Mouse (Mus musculus) spleen, adult 12 weeks (tissue): ENCODE measurements around the gene 2700049A03Rik.

Source experiments
- DNase-seq: peaks from one replicate; pipeline ENCODE4 v3.0.0; 2022; ENCODE audit warnings: low spot score

Gene 2700049A03Rik

DNA sequence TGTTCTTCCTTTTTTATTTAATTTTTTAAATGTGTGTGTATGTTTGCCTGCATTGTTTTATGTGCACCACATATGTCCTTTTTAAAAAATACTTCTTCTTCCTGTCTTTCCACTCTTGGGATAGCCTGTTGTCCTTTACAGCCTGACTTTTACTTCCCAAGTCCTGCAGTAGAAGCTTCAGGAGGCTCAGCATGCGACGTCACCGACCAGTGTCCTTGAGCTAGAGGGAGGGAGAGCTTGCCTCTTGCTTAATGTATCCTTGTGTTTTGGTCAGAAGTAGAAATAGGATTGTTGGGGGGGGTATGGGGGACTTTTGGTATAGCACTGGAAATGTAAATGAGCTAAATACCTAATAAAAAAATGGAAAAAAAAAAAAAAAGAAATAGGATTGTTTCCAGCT is 47.1 kb downstream of the 2700049A03Rik start:
- no peak for DNase-seq

DNA sequence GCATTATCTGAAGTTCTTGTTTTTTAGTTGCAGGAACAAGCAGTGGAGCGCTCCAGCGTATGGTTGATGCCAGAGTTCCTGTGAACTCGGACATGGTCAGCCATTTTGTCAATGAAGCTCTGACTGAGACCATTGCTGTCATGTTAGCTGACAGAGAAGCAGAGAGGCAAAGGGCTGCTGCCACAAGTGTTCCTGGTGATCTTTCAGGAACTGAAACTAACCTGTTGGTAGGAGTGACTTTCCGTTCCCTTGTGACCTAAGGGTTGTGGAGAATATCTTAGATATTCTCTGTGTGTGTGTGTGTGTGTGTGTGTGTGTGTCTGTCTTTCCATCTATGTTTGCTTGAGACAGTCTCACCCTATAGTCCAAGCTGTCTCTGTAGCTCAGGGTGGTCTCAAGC is 47.7 kb downstream of the 2700049A03Rik start:
- DNase-seq: no peak

DNA sequence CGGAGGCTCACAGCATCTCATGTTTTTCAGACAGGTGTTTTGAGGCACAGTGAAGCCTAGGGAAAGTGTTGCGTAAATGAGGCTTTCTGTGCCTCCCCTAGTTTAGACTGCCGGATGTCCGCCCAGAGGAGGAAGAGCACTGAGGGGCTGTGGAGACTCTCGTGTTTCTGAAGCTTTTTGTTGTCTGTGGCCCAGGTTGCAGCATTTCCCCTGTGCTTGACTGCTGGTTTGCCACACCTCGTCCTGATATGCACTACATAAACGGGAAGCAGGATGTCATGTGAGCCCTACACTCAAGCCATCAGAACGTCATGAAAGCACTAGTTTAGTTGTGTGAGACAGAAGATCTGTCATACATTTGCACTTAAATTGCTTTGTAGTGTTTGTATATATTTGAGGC is 56.1 kb downstream of the 2700049A03Rik start:
- DNase-seq: no peak

DNA sequence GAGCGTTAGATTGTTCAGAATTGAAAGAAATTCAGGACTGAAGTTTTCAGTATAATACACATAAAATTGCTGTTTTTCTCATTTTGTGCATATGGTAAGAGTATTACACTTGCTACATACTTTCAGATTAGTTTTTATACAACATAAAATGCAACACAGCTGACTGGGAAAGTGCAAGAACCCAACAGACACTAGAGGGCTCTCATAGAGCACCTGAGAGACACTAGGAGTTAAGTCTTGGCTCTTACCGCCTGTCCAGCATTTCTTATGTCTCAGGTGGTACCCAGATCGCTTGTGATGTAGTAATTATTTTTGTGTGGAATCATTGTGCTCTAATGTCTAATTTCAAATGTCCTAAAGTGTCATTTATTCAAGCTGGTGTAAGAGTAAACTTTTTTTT is 61.0 kb downstream of the 2700049A03Rik start:
- DNase-seq: no peak

DNA sequence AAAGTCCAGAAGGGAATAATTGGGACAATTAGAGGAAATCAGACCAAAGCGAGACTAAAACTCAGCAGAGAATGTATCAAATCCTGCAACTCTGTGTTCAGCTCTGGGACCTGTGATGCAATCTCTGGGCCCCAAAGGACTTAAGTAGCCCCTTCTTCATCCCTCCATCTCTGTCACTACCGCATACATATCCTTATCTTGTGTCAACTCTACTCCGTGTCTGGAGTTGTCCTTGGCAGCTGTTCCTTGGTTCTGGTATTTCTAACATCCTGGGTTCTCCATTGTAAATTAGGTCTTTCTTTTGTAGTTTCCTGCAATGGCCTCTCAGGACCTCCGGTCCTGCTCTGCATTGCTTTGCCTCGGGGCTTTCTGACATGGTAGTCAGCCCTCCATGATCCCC is 65.1 kb downstream of the 2700049A03Rik start:
- no peak for DNase-seq

DNA sequence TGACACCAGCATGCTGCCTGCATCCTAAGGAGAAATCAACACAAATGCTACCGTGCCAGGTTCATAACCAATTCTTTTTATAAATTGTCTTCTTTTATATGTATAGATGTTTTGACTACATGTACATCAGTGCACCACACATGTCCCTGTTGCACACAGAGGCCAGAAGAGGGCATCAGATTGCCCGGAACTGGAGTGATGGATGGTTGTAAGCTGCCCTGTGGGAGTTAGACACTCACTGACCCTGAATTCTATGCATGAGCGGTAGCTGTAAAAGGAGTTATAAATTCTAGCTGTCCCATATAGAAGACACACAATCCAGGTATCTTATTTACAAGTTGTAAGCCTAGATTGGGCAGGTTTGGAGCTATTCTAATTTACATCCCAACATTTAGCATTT is 67.7 kb downstream of the 2700049A03Rik start:
- no peak for DNase-seq

DNA sequence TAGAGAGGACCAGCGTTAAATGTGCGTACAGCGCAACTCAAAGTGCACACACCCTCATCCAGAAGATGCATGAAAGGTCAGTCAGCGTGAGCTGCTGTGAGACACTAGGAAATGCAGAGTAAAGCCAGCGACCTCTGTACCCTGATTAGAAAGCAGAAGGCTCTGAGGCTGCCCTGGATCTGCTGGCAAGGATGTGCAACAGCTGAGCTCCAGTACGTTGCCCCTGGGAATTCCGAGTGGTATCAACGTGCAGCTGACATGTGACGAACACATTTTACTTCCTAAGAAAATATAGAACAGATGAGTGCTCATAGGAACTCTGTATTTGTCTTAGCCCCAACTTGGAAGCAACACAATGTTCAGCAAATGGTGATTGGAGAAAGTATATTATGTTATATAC is 80.5 kb downstream of the 2700049A03Rik start:
- no peak for DNase-seq

DNA sequence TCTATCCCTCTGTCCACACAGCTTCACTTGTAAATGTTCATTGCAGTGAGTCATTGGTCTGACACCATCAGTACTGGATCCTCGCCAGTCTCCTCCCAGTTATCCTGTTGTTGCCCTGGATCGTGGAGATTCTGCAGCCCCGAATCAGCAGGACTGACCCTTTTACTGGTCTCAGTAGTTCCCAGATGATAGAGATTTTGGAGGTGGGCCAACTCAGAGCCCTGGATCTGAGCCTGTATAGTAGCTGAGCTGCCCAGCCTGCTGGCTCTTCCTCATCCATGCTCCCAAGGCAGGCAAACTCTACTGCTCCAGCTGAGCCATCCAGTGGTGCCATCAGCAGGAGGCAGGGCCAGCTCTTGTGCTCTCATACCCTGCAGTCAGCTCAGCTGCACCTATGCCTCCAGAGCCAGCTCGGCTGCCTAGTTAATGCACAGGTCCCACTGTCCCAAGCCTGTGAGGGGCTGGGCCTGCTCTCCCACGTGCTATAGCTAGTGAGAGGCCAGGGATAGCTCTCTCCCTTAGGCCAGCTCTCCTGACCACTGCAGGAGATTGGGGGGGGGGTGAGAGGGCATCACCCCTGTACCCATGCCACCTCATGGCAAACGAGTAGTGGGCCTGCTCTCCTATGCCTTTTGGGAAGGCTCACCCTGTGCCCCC is 81.3 kb downstream of the 2700049A03Rik start:
- no peak for DNase-seq

DNA sequence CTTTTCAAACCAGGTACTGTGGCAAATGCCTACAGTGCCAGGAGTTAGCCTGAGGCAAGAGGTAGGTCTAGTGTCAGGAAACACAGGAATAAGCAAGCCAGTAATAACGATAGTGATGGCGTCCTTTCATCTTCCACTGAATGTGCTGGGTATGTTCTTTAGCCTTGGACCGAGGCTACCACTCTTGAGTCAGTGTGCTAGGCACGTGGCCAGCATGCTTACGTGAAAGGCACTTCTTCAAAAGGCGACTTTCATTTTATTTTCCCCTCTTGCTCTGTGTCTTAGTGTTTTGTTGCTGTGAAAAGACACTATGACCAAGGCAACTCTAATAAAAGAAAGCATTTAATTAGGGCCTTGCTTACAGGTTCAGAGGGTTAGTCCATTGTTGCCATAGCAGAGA is 86.1 kb downstream of the 2700049A03Rik start:
- no peak for DNase-seq

DNA sequence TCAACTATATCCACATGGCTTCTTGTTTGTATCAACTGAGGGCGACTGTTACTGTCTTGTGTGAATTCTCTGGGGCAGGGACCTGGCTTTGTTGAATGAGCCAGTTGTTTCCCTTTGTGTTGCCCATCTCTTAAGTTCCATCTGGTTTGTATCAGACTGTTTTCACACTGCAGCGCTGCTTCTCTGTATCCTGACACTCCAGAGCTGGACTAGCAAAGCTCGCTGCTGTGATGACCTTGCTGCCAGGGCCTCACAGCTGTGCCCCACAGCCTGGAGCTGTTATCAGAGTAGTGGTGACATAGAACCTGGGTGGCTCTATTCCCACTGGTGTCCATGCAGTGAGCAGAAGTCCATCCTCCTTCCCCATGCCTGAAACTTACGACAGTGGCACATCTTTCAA is 91.1 kb downstream of the 2700049A03Rik start:
- DNase-seq: no peak

DNA sequence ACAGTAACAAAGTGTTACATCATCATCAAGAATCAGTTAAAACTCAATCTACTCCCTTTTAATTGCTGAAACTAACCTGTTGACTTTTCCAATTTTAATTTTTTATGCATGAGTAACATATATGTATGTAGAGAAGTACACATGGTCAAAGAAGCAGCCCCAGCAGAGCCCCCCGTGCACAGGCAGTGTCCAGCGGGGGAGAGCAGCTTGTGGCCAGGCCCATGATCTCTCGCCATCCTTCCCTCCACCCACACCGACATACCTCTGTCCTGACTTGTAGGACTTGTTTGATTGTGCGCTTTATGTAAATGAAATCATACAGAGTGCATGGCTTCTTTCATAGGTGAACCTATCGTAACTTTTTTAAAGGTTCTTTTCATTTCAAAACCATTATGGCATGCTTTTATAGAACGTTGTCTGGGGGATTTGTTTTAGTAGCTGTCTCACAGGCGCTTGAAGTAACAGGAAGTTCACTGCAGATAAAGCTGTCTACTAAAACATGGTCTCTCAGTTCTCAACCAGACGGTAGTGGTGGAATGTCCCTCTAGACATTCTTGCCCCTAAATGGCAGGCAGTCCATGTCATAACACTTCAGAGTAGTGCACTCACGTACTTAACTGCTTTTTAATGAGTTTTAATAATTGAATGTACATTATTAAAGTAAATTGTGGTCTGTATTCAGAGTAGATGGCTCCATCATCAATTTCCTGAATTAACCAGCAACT is 92.4 kb downstream of the 2700049A03Rik start:
- no peak for DNase-seq

DNA sequence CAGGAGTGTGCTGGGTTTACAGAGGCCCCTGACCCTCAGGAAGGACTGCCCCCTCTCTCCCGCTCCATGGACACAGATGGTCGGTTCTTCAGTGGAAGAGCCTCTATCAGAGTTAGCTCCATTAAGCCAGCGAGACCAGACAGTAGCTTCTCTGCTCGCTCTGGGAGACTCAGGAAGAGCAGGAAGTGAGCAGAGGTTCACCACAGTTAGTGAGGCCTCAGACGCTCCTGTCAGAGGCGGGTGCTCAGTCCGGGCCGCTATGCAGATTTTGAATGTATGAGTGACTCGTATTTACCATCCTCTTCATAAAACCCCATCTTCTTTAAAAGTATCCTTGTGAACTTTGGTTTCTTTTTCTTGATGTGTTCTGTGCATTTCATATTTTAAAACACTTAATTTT is 94.9 kb downstream of the 2700049A03Rik start:
- DNase-seq: no peak

DNA sequence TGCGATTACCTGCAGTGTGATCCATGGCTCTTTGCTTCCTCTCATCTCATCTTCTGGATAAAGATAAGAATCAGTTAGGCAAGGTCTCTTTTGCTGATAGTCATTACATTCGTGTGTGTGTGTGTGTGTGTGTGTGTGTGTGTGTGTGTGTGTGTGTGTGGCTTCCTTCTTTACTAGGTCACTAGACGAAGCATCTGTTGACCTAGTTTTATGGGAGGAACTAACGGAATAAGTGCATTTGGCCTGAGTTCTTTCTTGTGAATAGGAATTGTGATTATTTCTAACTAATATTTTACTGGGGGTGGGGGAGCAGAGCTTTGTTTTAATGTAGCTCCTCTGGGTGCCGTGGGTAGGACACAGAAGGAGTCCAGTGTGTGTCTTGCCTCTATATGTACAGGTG is 96.8 kb downstream of the 2700049A03Rik start:
- no peak for DNase-seq

DNA sequence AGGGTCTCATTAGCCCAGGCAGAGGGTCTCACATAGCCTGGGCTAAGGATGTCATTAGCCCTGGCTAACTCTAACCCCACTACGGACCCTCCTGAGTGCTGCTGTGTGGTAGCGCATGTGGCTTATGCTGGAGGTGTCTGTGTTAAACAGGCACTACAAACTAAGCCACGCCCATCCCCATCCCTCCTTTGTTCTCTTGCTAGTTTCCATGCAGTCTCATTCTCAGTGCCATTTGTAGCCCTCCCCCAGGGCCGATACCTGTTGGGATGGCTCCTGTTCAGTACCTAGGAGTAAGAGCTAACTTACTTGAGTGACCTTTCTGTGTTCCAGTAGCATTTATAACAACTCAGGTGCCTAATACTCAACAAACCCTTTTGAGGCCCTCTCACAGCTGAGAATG is 100.4 kb downstream of the 2700049A03Rik start:
- no peak for DNase-seq

DNA sequence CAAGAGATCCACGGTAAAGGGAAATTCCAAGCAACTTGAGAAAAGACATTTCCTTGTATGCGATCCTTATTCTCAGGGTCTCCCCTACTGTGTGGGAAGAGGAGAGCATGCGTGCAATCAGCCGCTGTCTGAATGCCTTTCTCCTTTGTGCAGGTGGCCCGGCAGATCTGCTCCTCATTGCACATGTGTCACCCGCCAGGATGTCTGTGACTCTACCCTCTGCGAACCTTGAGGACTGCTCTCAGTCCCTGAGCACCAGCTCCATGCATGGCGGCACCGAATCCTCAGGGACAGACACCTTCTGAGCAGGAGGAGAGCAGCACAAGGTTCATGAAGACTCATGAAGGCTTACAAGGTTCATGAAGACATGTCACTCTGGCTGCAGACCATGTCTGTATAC is 106.1 kb downstream of the 2700049A03Rik start:
- no peak for DNase-seq

DNA sequence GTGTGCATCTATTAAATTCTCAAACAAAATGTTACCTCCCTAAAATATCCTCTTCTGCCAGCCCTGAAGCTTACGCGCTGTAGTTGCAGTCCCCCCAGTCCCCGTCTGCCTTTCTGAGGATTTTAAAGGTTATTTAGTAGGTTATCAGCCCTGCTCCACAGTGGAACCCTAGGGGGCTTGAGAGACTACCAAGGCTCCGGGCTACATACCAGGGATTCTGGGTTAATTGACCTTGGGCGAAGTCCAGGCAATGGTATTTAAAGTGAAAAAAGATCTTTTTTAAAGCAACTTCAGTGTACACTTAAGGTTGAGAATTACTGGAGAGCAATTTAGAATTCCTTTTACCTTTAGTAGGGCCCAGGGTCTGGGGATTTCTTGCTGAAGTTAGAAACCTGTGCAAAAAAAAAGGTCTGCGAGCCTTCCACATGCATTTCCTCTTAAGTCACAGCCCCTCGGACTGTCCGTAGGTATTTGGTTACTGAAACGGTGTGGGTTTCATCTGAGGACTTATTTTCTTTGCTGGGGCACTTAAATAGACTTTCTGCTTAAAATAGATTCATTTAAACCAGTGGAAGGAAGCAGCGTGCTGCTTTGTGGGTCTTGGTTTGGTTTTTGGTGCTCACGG is 108.2 kb downstream of the 2700049A03Rik start:
- DNase-seq: no peak

DNA sequence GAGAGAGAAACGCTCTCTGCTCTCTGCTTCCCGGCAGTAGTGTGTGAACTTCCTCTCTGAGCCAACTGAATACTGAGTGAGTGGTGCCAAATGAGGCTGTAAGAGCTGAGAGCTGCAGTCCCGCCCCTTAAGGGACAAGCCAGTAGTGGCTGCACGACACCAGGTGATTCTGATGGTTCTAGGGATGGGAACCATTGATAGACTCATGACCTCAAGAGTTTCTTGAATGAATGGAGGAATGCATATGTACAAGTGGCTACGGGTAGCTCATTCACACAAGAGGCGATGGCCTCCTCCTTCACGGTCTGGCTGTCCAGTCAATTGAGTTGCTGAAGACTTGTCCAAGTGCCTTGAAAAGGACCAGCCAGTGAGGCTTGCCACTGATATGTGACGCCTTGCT is 110.5 kb downstream of the 2700049A03Rik start:
- DNase-seq: no peak

DNA sequence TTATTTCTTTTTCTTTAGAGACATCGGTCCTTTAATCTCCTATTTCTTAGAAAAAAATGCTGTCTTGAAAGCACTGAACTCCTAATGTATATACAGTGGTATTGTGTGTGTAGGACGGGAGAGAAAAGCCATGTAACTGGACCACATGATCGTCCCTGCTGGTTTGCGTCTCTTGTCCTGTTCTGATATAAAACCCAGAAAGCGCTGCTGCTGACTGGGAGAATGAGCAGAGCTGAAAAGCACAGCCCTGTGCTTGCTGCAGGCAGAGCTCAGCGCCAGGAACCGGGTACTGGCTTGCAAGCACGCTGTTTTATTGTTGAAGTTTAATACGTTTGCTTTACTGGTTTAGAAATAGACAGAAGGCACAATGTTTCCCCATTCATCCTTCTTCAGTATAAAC is 112.7 kb downstream of the 2700049A03Rik start:
- no peak for DNase-seq

DNA sequence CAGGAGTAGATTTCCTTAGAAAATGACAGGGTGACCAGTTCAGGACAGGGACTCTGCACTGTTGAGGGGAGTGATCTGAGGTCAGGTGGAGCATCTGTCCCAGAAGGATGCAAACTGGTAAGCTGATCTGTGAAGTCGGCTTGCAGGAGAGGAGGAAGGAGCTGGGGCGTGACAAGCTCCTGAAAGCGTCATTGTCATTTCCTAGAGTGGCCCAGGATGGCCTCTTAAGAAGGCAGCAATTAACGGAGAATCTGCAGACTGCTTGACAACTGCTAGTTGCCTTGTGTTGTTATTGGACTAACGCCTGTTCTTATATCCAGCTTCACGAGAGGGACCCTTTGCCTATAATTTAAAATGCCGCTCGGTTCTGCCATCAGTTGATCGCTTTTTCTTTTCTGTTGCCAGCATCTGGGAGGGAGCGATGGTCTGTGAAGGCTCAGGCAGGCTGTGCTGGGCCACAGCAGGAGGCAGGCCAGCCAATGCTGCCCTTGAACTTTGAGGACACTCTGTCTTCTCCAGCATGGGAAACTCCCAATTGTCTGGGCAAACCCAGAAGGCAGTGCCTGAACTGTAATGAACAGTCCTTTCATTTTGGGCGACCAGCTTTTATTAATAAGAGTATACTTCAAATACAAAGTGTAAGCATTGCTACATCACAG is 116.0 kb downstream of the 2700049A03Rik start:
- no peak for DNase-seq

DNA sequence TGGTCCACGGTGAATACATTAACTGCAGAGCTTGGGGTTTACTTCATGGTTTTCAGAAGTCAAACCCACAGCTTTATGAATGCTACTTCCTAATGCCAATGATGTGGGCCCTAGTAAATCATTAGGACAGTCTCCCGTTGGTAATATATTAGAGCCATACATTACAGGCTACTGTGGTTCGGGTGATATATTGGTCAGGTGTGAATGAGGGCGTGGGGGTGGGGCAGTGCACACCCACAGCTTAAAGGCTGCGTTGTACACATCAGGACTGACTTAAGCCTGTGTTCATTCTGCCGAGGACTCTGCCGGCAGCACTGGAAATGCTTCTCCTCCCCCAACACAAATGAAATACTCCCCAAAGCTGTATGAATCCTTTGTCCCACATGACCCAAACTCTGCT is 118.1 kb downstream of the 2700049A03Rik start:
- DNase-seq: no peak

DNA sequence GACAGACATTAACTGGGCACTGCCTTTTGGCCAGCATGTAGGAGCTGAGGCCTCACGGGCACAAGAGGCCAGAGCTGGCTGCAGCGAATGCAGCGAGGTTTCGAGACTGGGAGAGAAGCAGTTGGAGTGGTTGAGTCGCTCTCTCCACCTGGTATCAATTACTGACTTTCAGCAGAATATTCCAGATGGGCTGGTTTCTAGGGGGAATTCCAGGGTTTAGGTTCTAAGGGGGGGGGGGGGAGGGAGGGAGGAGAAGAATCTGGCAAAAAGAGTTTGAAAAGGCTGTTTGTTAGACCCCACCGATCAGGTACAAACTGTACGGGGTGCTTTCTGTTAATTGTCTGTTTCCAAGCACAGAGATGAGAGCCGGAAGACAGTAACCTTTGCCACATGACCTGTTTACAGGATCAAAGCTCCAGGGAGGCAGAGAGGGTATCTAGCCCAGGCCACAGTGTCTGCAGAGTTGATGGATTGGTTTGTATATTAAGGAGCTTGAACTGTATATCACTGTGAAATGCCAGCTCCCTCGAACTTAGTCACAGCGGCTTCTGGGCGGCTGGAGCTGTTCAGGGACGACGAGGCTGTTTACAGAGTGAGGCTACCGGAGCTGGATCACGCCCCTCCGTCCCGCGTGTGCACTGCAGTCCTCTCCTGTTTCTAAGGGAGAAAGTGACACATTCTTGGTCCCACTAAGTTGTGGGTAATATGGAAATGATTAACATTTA is 121.7 kb downstream of the 2700049A03Rik start:
- DNase-seq: no peak

DNA sequence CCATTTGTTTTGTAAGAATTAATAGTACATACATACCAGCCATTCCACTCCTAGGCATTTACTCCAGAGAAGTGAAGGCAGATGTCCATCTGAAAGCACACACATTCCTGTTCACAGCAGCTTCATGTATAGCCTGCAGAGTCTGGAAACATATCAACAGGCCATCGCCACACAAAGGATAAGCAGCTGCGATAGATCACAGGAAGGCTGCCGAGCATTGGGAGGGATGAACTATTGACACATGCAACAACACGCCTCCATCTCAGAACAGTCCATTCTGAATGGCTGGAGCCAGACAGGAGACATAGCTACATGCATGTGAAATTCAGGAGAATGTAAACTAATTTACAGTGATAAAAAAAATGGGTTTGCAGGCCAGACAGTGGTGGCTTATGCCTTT is 127.6 kb downstream of the 2700049A03Rik start:
- DNase-seq: no peak
